In the genomic region with DNA sequence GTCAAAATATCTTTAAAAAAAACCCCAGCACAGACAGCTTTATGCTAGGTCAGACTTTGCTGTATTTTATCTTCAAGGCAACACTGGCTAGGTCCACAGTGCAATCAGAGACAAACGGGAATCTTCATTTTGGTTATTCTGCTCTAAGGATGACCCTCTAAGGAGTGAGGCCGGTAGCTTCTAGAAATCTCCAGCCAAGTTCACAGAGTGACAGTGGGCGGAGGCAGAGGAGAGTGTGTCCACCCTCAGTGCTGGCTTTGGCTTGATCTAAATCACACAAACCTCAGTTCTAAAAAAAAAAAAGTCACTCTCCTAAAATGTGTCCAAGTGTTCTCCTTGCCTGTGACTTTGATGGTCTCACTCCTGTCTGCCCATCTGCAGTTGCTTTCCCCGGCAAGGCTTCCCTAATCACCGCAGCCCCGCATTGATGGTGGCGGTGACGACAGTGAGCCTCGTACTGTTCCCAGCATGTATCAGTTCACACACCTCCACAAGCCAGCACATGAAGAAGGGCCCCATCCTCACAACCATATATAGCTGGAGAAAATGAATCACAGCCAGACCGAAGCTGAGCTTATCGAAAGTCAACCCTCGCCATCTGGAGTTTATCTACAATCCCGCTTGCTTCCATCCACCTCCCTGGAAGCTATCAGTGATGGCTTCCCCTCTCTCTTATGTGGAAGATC, we compare ENCODE assay signal across 15 mouse cellular contexts. TPM values are rescaled to one million over a fixed set of nuclear protein-coding genes. Genes with fewer than 3 reads are reported as not detected.
DNase-seq lines count a peak whose midpoint lies in the region; ATAC-seq and TF ChIP-seq lines count a peak whose summit lies in the region.
"Had no signal": no experiment of that assay in that cellular context is flagged by ENCODE, and none has a peak within 500 bp of the region (broad histone marks: within the 10 kb centered on the region; RNA-seq: fewer than 3 reads in every experiment).

No protein-coding gene starts in this region.

- peak overlapping the region; percentile 78 for H3K27ac ChIP-seq in heart, embryonic 11.5 days (ENCODE audit: low read depth, low read length)
- no peak overlapping the region for H3K27ac ChIP-seq in cerebellum, adult 2 months (ENCODE audit: insufficient read depth, low read length)
- H3K27ac ChIP-seq in midbrain, embryonic 10.5 days (replicated peaks): no peak overlapping the region
- H3K27ac ChIP-seq: forebrain, embryonic 12.5 days; hindbrain, embryonic 14.5 days had no signal

- WGBS in heart, embryonic 11.5 days (ENCODE audit: insufficient replicate concordance): 31% methylated on average over 13 of the region's 13 CpGs
- WGBS in cerebellum, adult 2 months: 75% methylated on average over 13 of the region's 13 CpGs
- 94% methylated on average over 13 of the region's 13 CpGs for WGBS in midbrain, embryonic 10.5 days

- ATAC-seq in heart, embryonic 11.5 days (replicated peaks; ENCODE audit: insufficient number of reproducible peaks, low FRiP score, low TSS enrichment): no peak
- ATAC-seq: activated CD4-positive, CD25-positive, alpha-beta regulatory T cell, adult 4 months had no signal

- no peaks in the 10 kb centered on the region for H3K27me3 ChIP-seq in heart, embryonic 11.5 days (ENCODE audit: control insufficient read depth, insufficient read depth, low read length)
- no peaks in the 10 kb centered on the region for H3K27me3 ChIP-seq in cerebellum, adult 2 months (ENCODE audit: control insufficient read depth, insufficient read depth, low read length)
- no peaks in the 10 kb centered on the region for H3K27me3 ChIP-seq in midbrain, embryonic 10.5 days (ENCODE audit: low read depth, poor library complexity, severe bottlenecking)
- H3K27me3 ChIP-seq: forebrain, embryonic 12.5 days had no signal

- H3K9ac ChIP-seq in heart, embryonic 11.5 days (ENCODE audit: low read depth, low read length): no peak overlapping the region
- H3K9ac ChIP-seq: forebrain, embryonic 12.5 days; hindbrain, embryonic 14.5 days had no signal

- no peaks in the 10 kb centered on the region; the same call in 1 of the 2 replicates for H3K36me3 ChIP-seq in heart, embryonic 11.5 days (ENCODE audit: control insufficient read depth, insufficient read depth, low read length)
- H3K36me3 ChIP-seq in midbrain, embryonic 10.5 days: no peaks in the 10 kb centered on the region
- H3K36me3 ChIP-seq: forebrain, embryonic 12.5 days had no signal

- TF ChIP-seq POLR2A in cerebellum, adult 2 months (IDR thresholded peaks at IDR 0.05; ENCODE audit: borderline replicate concordance, insufficient read depth, low read length): no peak

- no peak overlapping the region for H3K4me3 ChIP-seq in heart, embryonic 11.5 days (ENCODE audit: low read depth, low read length)
- no peak overlapping the region for H3K4me3 ChIP-seq in cerebellum, adult 2 months (replicated peaks; ENCODE audit: insufficient read depth, low read depth, low read length)
- no peak overlapping the region for H3K4me3 ChIP-seq in midbrain, embryonic 10.5 days
- H3K4me3 ChIP-seq: forebrain, embryonic 12.5 days had no signal

- no peak for TF ChIP-seq CTCF in cerebellum, adult 2 months (IDR thresholded peaks at IDR 0.05; ENCODE audit: borderline replicate concordance, insufficient read depth, low read depth, low read length)

- DNase-seq in heart, adult 18-20 months: no peak
- peak; percentile 34 to 64 for DNase-seq in left cerebral cortex, adult 18-20 months (ENCODE audit: low spot score in 2 of 2)
- no peak for DNase-seq in left cerebral cortex, postnatal 4 days
- DNase-seq in frontal cortex, postnatal 36 days (ENCODE audit: low spot score in 2 of 2): peak; percentile 59 to 73
- DNase-seq in right cerebral cortex, postnatal 25 days: peak; percentile 47
- no peak for DNase-seq in cerebellum, adult 2 months
- no peak for DNase-seq in midbrain, embryonic 10.5 days (ENCODE audit: low spot score)
- DNase-seq: adrenal gland, postnatal 36 days; cerebellum, adult 11-12 months; kidney, adult 2 months; midbrain, embryonic 14.5 days had no signal

- peak overlapping the region; percentile 15 for H3K4me2 ChIP-seq in heart, embryonic 11.5 days
- H3K4me2 ChIP-seq: forebrain, embryonic 12.5 days; hindbrain, embryonic 14.5 days had no signal

- intact Hi-C loops in left cerebral cortex, postnatal 4 days (cut with DNase I): no loop called here

- H3K9me3 ChIP-seq in heart, embryonic 11.5 days (replicated peaks; ENCODE audit: control insufficient read depth, low read length): no peaks in the 10 kb centered on the region
- no peaks in the 10 kb centered on the region for H3K9me3 ChIP-seq in midbrain, embryonic 10.5 days (replicated peaks)
- H3K9me3 ChIP-seq: forebrain, embryonic 12.5 days had no signal

- H3K4me1 ChIP-seq in heart, embryonic 11.5 days (ENCODE audit: control insufficient read depth, insufficient read depth, low read length): peaks cover 62% of the 10 kb centered on the region
- peaks cover 6% of the 10 kb centered on the region; the same call in 1 of the 2 replicates for H3K4me1 ChIP-seq in cerebellum, adult 2 months (ENCODE audit: control insufficient read depth, insufficient read depth, low read length)
- H3K4me1 ChIP-seq in midbrain, embryonic 10.5 days: no peaks in the 10 kb centered on the region
- H3K4me1 ChIP-seq: forebrain, embryonic 12.5 days had no signal

RNA-seq across cellular contexts. Expression of gene Eif2d, which starts 33.0 kb away (rescaled TPM):
- polyA plus RNA-seq in heart, embryonic 11.5 days (2014; fragmentation: Nextera tagmentation; extraction: Ambion mirVana): 50.7 and 51.5 TPM in 2 replicates
- total RNA-seq in heart, adult 18-20 months (2021): 10 to 100 TPM; 31.4 to 34.1 TPM
- total RNA-seq in left cerebral cortex, adult 18-20 months (2021): 10 to 100 TPM; 35.0 to 37.5 TPM
- total RNA-seq in left cerebral cortex, postnatal 4 days (2021): 10 to 100 TPM; 40.8 to 45.0 TPM
- 53.8 and 54.5 TPM in 2 replicates for polyA plus RNA-seq in cerebellum, adult 2 months (2012; rRNA removed)
- polyA plus RNA-seq in midbrain, embryonic 10.5 days (2016; fragmentation: Nextera tagmentation; extraction: Ambion mirVana): 60.5 and 62.6 TPM in 2 replicates

RNA-seq across cellular contexts. Expression of gene Dyrk3, which starts 47.8 kb away (rescaled TPM):
- polyA plus RNA-seq in heart, embryonic 11.5 days (2014; fragmentation: Nextera tagmentation; extraction: Ambion mirVana): 3.7 and 4.0 TPM in 2 replicates
- 1 to 10 TPM in 1 of 2 experiments, under 1 TPM in 1; 0.20 to 1.1 TPM for total RNA-seq in heart, adult 18-20 months (2021)
- total RNA-seq in left cerebral cortex, adult 18-20 months (2021): 10 to 100 TPM; 14.9 to 16.7 TPM
- 10 to 100 TPM; 15.8 to 16.9 TPM for total RNA-seq in left cerebral cortex, postnatal 4 days (2021)
- polyA plus RNA-seq in cerebellum, adult 2 months (2012; rRNA removed): 2.9 and 4.1 TPM in 2 replicates
- polyA plus RNA-seq in midbrain, embryonic 10.5 days (2016; fragmentation: Nextera tagmentation; extraction: Ambion mirVana): 15.4 and 18.1 TPM in 2 replicates

RNA-seq across cellular contexts. Expression of gene Rassf5, which starts 59.1 kb away (rescaled TPM):
- polyA plus RNA-seq in heart, embryonic 11.5 days (2014; fragmentation: Nextera tagmentation; extraction: Ambion mirVana): 38.1 and 39.1 TPM in 2 replicates
- total RNA-seq in heart, adult 18-20 months (2021): 1 to 10 TPM; 2.2 to 4.4 TPM
- 10 to 100 TPM; 27.7 to 28.1 TPM for total RNA-seq in left cerebral cortex, adult 18-20 months (2021)
- total RNA-seq in left cerebral cortex, postnatal 4 days (2021): 10 to 100 TPM in 1 of 2 experiments, 1 to 10 TPM in 1; 9.9 to 10.3 TPM
- polyA plus RNA-seq in cerebellum, adult 2 months (2012; rRNA removed): 18.3 and 20.9 TPM in 2 replicates
- 0.93 and 1.0 TPM in 2 replicates for polyA plus RNA-seq in midbrain, embryonic 10.5 days (2016; fragmentation: Nextera tagmentation; extraction: Ambion mirVana)

Comparison
In these comparisons a context has a peak if more than half of its experiments do, and no peak if none do; other contexts are left out.
1. DNase-seq: peak in left cerebral cortex, adult 18-20 months (2 of 2), frontal cortex, postnatal 36 days (2 of 2) and right cerebral cortex, postnatal 25 days (single experiment); none in heart, adult 18-20 months (0 of 2), left cerebral cortex, postnatal 4 days (single experiment), cerebellum, adult 2 months (0 of 2) and midbrain, embryonic 10.5 days (single experiment).
2. RNA of gene Dyrk3, which starts 47.8 kb away (total RNA-seq): 15.8 to 16.9 TPM in left cerebral cortex, postnatal 4 days and 14.9 to 16.7 TPM in left cerebral cortex, adult 18-20 months; 0.20 to 1.1 TPM in heart, adult 18-20 months; every median in the first group is over 4 times any median in the second.